Mouse (Mus musculus): ENCODE data around the gene Stox2. TPM values are rescaled to one million over a fixed set of nuclear protein-coding genes. Genes with fewer than 3 reads are reported as not detected.

The Stox2 gene
- polyA plus RNA-seq, 1 experiment from 2014 or later: 16.4 TPM

GRCm38 (mm10) chr8:47191444-47192365 lies 254.5 kb downstream of the Stox2 start:
- no peak overlapping the region for H3K4me2 ChIP-seq (replicated peaks; ENCODE audit: low read depth, low read length)
- no peak overlapping the region for H3K27ac ChIP-seq (ENCODE audit: low read depth, low read length)
- H3K9ac ChIP-seq (ENCODE audit: low read depth, low read length): no peak overlapping the region
- H3K36me3 ChIP-seq (ENCODE audit: control insufficient read depth, insufficient read depth, low read length): peaks cover 26% of the 10 kb centered on the region
- peaks cover 9% of the 10 kb centered on the region; the same call in 1 of the 2 replicates for H3K9me3 ChIP-seq (ENCODE audit: control insufficient read depth, low read length)
- 89% methylated on average over 18 of the region's 18 CpGs for WGBS
- ATAC-seq (ENCODE audit: low FRiP score, low TSS enrichment): no peak
- H3K4me1 ChIP-seq (ENCODE audit: control insufficient read depth, insufficient read depth, low read length): no peaks in the 10 kb centered on the region
- H3K27me3 ChIP-seq (ENCODE audit: control insufficient read depth, insufficient read depth, low read length): no peaks in the 10 kb centered on the region
- no peak overlapping the region for H3K4me3 ChIP-seq (ENCODE audit: low read length)

GRCm38 (mm10) chr8:47185396-47185795 lies 260.8 kb downstream of the Stox2 start:
- ATAC-seq (ENCODE audit: low FRiP score, low TSS enrichment): peak; percentile 57; the same call in 1 of the 2 replicates
- Histone ChIP-seq H3K36me3 (ENCODE audit: control insufficient read depth, insufficient read depth, low read length) (peaks cover 7% of the 10 kb centered on the region; the same call in 1 of the 2 replicates), H3K27ac (ENCODE audit: low read depth, low read length) (no peak overlapping the region; the same call in 1 of the 2 replicates)

GRCm38 (mm10) chr8:47182771-47183558 lies 263.2 kb downstream of the Stox2 start:
- Histone ChIP-seq H3K4me2 (replicated peaks; ENCODE audit: low read depth, low read length) (no peak overlapping the region), H3K27me3 (ENCODE audit: control insufficient read depth, insufficient read depth, low read length) (no peaks in the 10 kb centered on the region), H3K4me1 (ENCODE audit: control insufficient read depth, insufficient read depth, low read length) (no peaks in the 10 kb centered on the region), H3K9ac (ENCODE audit: low read depth, low read length) (no peak overlapping the region), H3K27ac (ENCODE audit: low read depth, low read length) (no peak overlapping the region), H3K36me3 (ENCODE audit: control insufficient read depth, insufficient read depth, low read length) (peaks cover 7% of the 10 kb centered on the region; the same call in 1 of the 2 replicates), H3K4me3 (ENCODE audit: low read length) (no peak overlapping the region), H3K9me3 (ENCODE audit: control insufficient read depth, low read length) (no peaks in the 10 kb centered on the region)
- ATAC-seq (ENCODE audit: low FRiP score, low TSS enrichment): no peak
- 81% methylated on average over 6 of the region's 6 CpGs for WGBS

More at GRCm38 (mm10) chr8:47185396-47185795, 260.8 kb downstream of the Stox2 start:
- H3K4me3 ChIP-seq (ENCODE audit: low read length): no peak overlapping the region
- H3K9ac ChIP-seq (ENCODE audit: low read depth, low read length): no peak overlapping the region
- whole genome bisulfite sequencing: 30% methylated on average over 6 of the region's 6 CpGs
- no peaks in the 10 kb centered on the region for H3K4me1 ChIP-seq (ENCODE audit: control insufficient read depth, insufficient read depth, low read length)
- no peak overlapping the region for H3K4me2 ChIP-seq (replicated peaks; ENCODE audit: low read depth, low read length)
- H3K27me3 ChIP-seq (ENCODE audit: control insufficient read depth, insufficient read depth, low read length): no peaks in the 10 kb centered on the region
- H3K9me3 ChIP-seq (ENCODE audit: control insufficient read depth, low read length): no peaks in the 10 kb centered on the region

DNA sequence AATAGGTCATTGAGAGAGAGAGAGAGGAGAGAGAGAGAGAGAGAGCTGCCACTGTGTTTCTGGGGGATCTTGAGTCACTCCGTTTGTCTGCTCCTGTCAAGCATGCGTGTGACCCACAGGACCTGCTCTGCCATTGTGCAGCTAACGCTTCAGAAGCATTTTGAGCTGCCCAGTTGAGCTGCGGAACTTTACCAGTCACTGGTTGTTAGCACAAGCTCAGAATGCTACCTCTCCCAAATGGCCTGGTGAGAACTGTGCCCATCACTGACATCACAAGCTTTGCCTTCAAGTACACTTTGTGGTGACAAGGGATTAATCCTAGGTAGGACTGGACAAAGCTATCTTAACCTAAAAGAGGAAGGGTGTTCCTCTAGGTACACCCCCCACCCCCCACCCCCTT lies 263.9 kb downstream of the Stox2 start:
- Histone ChIP-seq H3K4me2 (replicated peaks; ENCODE audit: low read depth, low read length) (no peak overlapping the region), H3K27me3 (ENCODE audit: control insufficient read depth, insufficient read depth, low read length) (no peaks in the 10 kb centered on the region), H3K4me3 (ENCODE audit: low read length) (no peak overlapping the region), H3K36me3 (ENCODE audit: control insufficient read depth, insufficient read depth, low read length) (peaks cover 7% of the 10 kb centered on the region; the same call in 1 of the 2 replicates), H3K9me3 (ENCODE audit: control insufficient read depth, low read length) (no peaks in the 10 kb centered on the region), H3K9ac (ENCODE audit: low read depth, low read length) (no peak overlapping the region), H3K4me1 (ENCODE audit: control insufficient read depth, insufficient read depth, low read length) (no peaks in the 10 kb centered on the region), H3K27ac (ENCODE audit: low read depth, low read length) (no peak overlapping the region)
- 77% methylated on average over 4 of the region's 4 CpGs for WGBS
- no peak for ATAC-seq (ENCODE audit: low FRiP score, low TSS enrichment)

DNA sequence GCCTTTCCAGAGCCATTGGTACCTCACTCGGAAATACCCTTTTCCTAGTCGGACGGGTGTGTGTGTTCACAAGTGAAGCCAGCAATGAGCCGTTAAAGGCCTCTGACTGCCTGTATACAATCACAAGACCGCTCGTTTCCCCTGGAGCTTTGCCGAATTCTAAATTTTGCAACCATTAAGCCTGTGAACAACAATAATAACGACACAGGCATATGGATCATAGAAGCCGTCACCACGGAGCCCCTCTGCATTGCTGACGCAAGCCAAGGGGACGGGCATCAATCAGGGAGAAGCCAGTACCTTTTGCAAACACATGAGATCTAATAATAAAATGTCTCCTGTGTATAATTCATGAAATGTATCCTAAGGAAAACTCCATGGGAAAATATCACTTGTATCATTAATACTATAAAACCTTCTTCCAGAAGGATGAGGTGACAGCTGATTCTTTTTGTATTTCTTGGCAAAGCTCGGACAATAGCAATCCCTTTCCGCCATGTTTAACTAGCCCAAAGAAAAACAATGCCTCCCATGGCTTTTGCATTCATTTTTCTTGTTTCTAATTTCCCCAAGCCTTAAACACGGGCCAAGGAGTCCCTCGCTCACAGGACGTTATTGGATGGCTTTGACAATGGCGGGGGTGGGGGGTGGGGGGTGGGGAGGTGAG lies 265.0 kb downstream of the Stox2 start:
- H3K27me3 ChIP-seq (ENCODE audit: control insufficient read depth, insufficient read depth, low read length): no peaks in the 10 kb centered on the region
- no peak overlapping the region for H3K9ac ChIP-seq (ENCODE audit: low read depth, low read length)
- WGBS: 72% methylated on average over 18 of the region's 18 CpGs
- no peaks in the 10 kb centered on the region for H3K9me3 ChIP-seq (ENCODE audit: control insufficient read depth, low read length)
- no peak overlapping the region for H3K4me3 ChIP-seq (ENCODE audit: low read length)
- no peak overlapping the region for H3K27ac ChIP-seq (ENCODE audit: low read depth, low read length)
- H3K4me2 ChIP-seq (replicated peaks; ENCODE audit: low read depth, low read length): no peak overlapping the region
- H3K36me3 ChIP-seq (ENCODE audit: control insufficient read depth, insufficient read depth, low read length): peaks cover 4% of the 10 kb centered on the region; the same call in 1 of the 2 replicates
- no peak for ATAC-seq (ENCODE audit: low FRiP score, low TSS enrichment)
- no peaks in the 10 kb centered on the region for H3K4me1 ChIP-seq (ENCODE audit: control insufficient read depth, insufficient read depth, low read length)

DNA sequence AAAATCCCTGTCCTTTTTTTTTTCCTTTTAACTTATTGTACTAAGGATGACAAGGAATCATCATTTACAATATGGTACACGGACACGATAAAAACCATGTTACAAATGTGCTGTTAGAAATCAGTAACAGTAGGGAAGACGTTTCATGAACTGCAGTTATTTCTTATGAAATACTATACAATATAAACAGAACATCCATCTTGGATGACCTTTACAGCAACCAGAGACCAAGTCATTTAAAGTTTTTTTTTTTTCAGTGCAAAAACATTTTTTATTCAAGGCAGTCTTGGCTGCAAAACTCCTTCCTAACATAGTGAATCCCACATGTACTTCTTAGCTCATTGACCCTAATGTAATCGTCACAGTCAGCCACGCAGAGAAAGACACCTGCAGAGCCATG lies 266.0 kb downstream of the Stox2 start:
- Histone ChIP-seq H3K27ac (ENCODE audit: low read depth, low read length) (no peak overlapping the region), H3K9ac (ENCODE audit: low read depth, low read length) (no peak overlapping the region), H3K27me3 (ENCODE audit: control insufficient read depth, insufficient read depth, low read length) (no peaks in the 10 kb centered on the region), H3K9me3 (ENCODE audit: control insufficient read depth, low read length) (no peaks in the 10 kb centered on the region), H3K4me3 (ENCODE audit: low read length) (no peak overlapping the region), H3K4me1 (ENCODE audit: control insufficient read depth, insufficient read depth, low read length) (no peaks in the 10 kb centered on the region), H3K4me2 (replicated peaks; ENCODE audit: low read depth, low read length) (no peak overlapping the region), H3K36me3 (ENCODE audit: control insufficient read depth, insufficient read depth, low read length) (no peaks in the 10 kb centered on the region; the same call in 1 of the 2 replicates)
- 79% methylated on average over 5 of the region's 5 CpGs for WGBS
- ATAC-seq (ENCODE audit: low FRiP score, low TSS enrichment): no peak

GRCm38 (mm10) chr8:47178785-47179184 lies 267.4 kb downstream of the Stox2 start:
- H3K36me3 ChIP-seq (ENCODE audit: control insufficient read depth, insufficient read depth, low read length): no peaks in the 10 kb centered on the region
- no peak for ATAC-seq (ENCODE audit: low FRiP score, low TSS enrichment)

DNA sequence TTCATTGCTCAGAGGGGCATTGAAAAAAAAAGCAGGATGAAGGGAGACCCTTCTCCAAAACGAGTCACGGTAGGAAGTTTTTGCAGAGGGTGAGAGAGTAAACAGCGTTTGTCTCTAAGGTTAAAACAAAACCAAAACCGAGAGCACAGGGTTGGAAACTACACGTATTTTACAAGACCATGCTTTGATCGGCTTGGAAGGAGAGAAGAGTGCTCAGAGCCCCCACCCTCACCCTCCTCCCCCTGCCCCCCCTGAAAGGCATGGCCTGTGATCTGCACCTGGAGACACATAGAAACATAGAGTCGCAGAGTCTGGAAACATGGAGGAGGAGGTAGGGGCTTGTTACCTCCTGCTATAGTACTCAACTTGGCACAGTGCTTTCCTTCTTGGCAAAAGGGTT lies 272.3 kb downstream of the Stox2 start:
- Histone ChIP-seq H3K36me3 (ENCODE audit: control insufficient read depth, insufficient read depth, low read length) (no peaks in the 10 kb centered on the region), H3K4me1 (ENCODE audit: control insufficient read depth, insufficient read depth, low read length) (no peaks in the 10 kb centered on the region), H3K9ac (ENCODE audit: low read depth, low read length) (no peak overlapping the region), H3K27me3 (ENCODE audit: control insufficient read depth, insufficient read depth, low read length) (no peaks in the 10 kb centered on the region), H3K27ac (ENCODE audit: low read depth, low read length) (no peak overlapping the region), H3K4me2 (replicated peaks; ENCODE audit: low read depth, low read length) (no peak overlapping the region), H3K4me3 (ENCODE audit: low read length) (no peak overlapping the region), H3K9me3 (ENCODE audit: control insufficient read depth, low read length) (no peaks in the 10 kb centered on the region)
- ATAC-seq (ENCODE audit: low FRiP score, low TSS enrichment): no peak
- 73% methylated on average over 7 of the region's 7 CpGs for WGBS

More at GRCm38 (mm10) chr8:47178785-47179184, 267.4 kb downstream of the Stox2 start:
- no peak overlapping the region for H3K27ac ChIP-seq (ENCODE audit: low read depth, low read length)
- H3K4me2 ChIP-seq (replicated peaks; ENCODE audit: low read depth, low read length): no peak overlapping the region
- H3K4me1 ChIP-seq (ENCODE audit: control insufficient read depth, insufficient read depth, low read length): no peaks in the 10 kb centered on the region
- no peaks in the 10 kb centered on the region for H3K27me3 ChIP-seq (ENCODE audit: control insufficient read depth, insufficient read depth, low read length)
- no peaks in the 10 kb centered on the region for H3K9me3 ChIP-seq (ENCODE audit: control insufficient read depth, low read length)
- no peak overlapping the region for H3K4me3 ChIP-seq (ENCODE audit: low read length)
- no peak overlapping the region for H3K9ac ChIP-seq (ENCODE audit: low read depth, low read length)
- WGBS: 95% methylated on average over 2 of the region's 2 CpGs

Measured in kidney, embryonic 14.5 days (tissue).